15 mouse cellular contexts compared by ENCODE assay signal in genomic region chr1:181848210-181848609, GRCm38 (mm10).
"Had no signal": no experiment of that assay in that cellular context is flagged by ENCODE, and none has a peak within 500 bp of the region (broad histone marks: within the 10 kb centered on the region; RNA-seq: fewer than 3 reads in every experiment).

No protein-coding gene starts in this region.

- H3K4me3 ChIP-seq: limb, embryonic 15.5 days; liver, embryonic 13.5 days; megakaryocyte, embryonic 14.5 days; midbrain, embryonic 13.5 days had no signal

- H3K27me3 ChIP-seq: limb, embryonic 15.5 days had no signal

- H3K9me3 ChIP-seq: limb, embryonic 15.5 days; liver, embryonic 13.5 days; megakaryocyte, embryonic 14.5 days; midbrain, embryonic 13.5 days had no signal

- DNase-seq: kidney, adult 9 months; kidney, postnatal 36 days; layer of hippocampus, adult 9-11 months; layer of hippocampus, postnatal 36 days; liver, embryonic 13.5 days; liver, postnatal 0 days; right cerebral cortex, postnatal 25 days had no signal

- H3K36me3 ChIP-seq: limb, embryonic 15.5 days; liver, embryonic 13.5 days; midbrain, embryonic 13.5 days had no signal

- H3K27ac ChIP-seq: kidney, postnatal 0 days; limb, embryonic 15.5 days; liver, embryonic 13.5 days; macrophage; midbrain, embryonic 13.5 days had no signal

- H3K9ac ChIP-seq: limb, embryonic 15.5 days; liver, embryonic 13.5 days; liver, postnatal 0 days; midbrain, embryonic 13.5 days had no signal

- H3K4me2 ChIP-seq: limb, embryonic 15.5 days; liver, embryonic 13.5 days; midbrain, embryonic 13.5 days had no signal

- ATAC-seq: hindbrain, embryonic 16.5 days; inflammation-experienced regulatory T-cells, adult 6 months; intestine, postnatal 0 days; liver, postnatal 0 days; midbrain, embryonic 13.5 days had no signal
